Mouse (Mus musculus) C2C12 (cell line): ENCODE data around the gene Adgrg2.

Source experiments
- CEBPB ChIP-seq: IDR thresholded peaks from one replicate; pipeline ENCODE4 v1.6.1; 2011; ENCODE audit warnings: low read depth, mild to moderate bottlenecking, control low read depth, moderate library complexity
- CTCF ChIP-seq: IDR thresholded peaks from one replicate; pipeline ENCODE4 v1.5.1; 2011; ENCODE audit not compliant: control insufficient read depth, insufficient read depth, insufficient read length
- MAX ChIP-seq: IDR thresholded peaks from one replicate; pipeline ENCODE4 v1.6.1; 2011; ENCODE audit warnings: mild to moderate bottlenecking, control low read depth
- MYOG ChIP-seq: IDR thresholded peaks from one replicate; pipeline ENCODE4 v1.6.1; 2011; ENCODE audit not compliant: control insufficient read depth, insufficient read length; ENCODE audit errors: extremely low read depth
- USF1 ChIP-seq: IDR thresholded peaks from one replicate; pipeline ENCODE4 v1.6.1; 2011; ENCODE audit warnings: low read depth, mild to moderate bottlenecking, control low read depth, moderate library complexity

- TF ChIP-seq CTCF (no peak), MYOG (no peak), CEBPB (no peak), USF1 (no peak), MAX (no peak)
Observed at GRCm38 (mm10) chrX:160510197-160510596, 119.7 kb downstream of the Adgrg2 start.
